Mouse (Mus musculus) midbrain, embryonic 16.5 days (tissue): Measurements from ENCODE around the gene P2rx4. TPM values are rescaled to one million over a fixed set of nuclear protein-coding genes. Genes with fewer than 3 reads are reported as not detected.

Experiments
- ATAC-seq: fragments of 200-750 bp; cut with Nextera tagmentation; 2 replicates; pipeline ENCODE4 v1.8.0; 2017; ENCODE audit warnings: moderate TSS enrichment
- H3K27ac ChIP-seq: fragments of 300-500 bp; sonication (generic); 2 replicates; pipeline ENCODE4 v1.5.1; 2014; ENCODE audit warnings: mild to moderate bottlenecking, low read length, mixed read lengths
- H3K27me3 ChIP-seq: fragments of 300-500 bp; sonication (generic); 2 replicates; pipeline ENCODE4 v1.6.1; 2014; ENCODE audit warnings: low read depth, low read length, mixed read lengths; ENCODE audit not compliant: control insufficient read depth, insufficient read depth
- H3K36me3 ChIP-seq: fragments of 300-500 bp; sonication (generic); 2 replicates; pipeline ENCODE4 v1.6.1; 2014; ENCODE audit warnings: mild to moderate bottlenecking, low read length, moderate library complexity, mixed read lengths; ENCODE audit not compliant: control insufficient read depth, insufficient read depth
- H3K4me1 ChIP-seq: fragments of 300-500 bp; sonication (generic); 2 replicates; pipeline ENCODE4 v1.6.1; 2014; ENCODE audit warnings: mild to moderate bottlenecking, low read length, mixed read lengths; ENCODE audit not compliant: control insufficient read depth, insufficient read depth
- H3K4me2 ChIP-seq: fragments of 300-500 bp; sonication (generic); 2 replicates; pipeline ENCODE4 v1.6.1; 2014; ENCODE audit warnings: mild to moderate bottlenecking, low read length, mixed read lengths
- H3K4me3 ChIP-seq: fragments of 300-500 bp; sonication (generic); 2 replicates; pipeline ENCODE4 v1.5.1; 2014; ENCODE audit warnings: low read depth, mild to moderate bottlenecking, low read length, moderate library complexity, mixed read lengths
- H3K9ac ChIP-seq: fragments of 300-500 bp; sonication (generic); 2 replicates; pipeline ENCODE4 v1.6.1; 2014; ENCODE audit warnings: low read depth, low read length, mixed read lengths
- H3K9me3 ChIP-seq: fragments of 300-500 bp; sonication (generic); replicated peaks from 2 replicates; pipeline ENCODE4 v1.6.1; 2014; ENCODE audit warnings: mild to moderate bottlenecking, low read length, mixed read lengths; ENCODE audit not compliant: control insufficient read depth, poor library complexity, severe bottlenecking
- WGBS: fragments of 180-500 bp; shearing (Covaris S2); extraction: QIAGEN DNeasy Blood & Tissue Kit; methylation state at CpG from one replicate; pipeline ENCODE4 v1.1.7; 2014; 5-methylcytosine and 5-hydroxymethylcytosine counted together
- polyA plus RNA-seq: library from polyadenylated mRNA; unstranded; fragments of >200 nt; fragmentation: Nextera tagmentation; extraction: Ambion mirVana; gene quantifications from 2 replicates; pipeline ENCODE4 v1.2.1, GENCODE M21; 2015

Gene P2rx4
- polyA plus RNA-seq, 1 experiment from 2014 or later: 15.3 TPM

DNA sequence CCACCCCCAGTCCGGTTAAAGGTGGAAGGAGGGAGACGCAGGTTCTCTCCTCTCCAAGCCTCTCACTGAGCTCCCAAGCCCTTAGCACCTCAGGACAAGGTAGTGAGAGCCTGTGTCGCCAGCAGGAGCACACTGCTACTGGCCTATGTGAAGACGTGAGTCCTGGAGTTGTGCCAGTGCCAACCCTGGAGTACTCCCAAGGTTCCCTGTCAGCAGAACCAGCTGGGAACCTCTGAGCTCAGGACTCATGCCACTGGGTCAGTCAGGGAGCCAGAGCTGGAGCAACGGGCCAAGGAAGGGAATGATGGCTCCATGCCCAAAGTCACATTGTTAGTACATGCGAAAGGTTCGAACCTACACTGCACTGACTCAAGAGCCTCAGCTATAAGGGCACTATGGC lies 49.3 kb downstream of the P2rx4 start:
- no peak overlapping the region for H3K4me3 ChIP-seq
- H3K4me2 ChIP-seq: no peak overlapping the region
- peaks cover 26% of the 10 kb centered on the region for H3K36me3 ChIP-seq
- no peaks in the 10 kb centered on the region for H3K9me3 ChIP-seq
- no peak overlapping the region for H3K27ac ChIP-seq
- no peak overlapping the region for H3K9ac ChIP-seq
- no peak for ATAC-seq
- no peaks in the 10 kb centered on the region for H3K4me1 ChIP-seq
- no peaks in the 10 kb centered on the region for H3K27me3 ChIP-seq
- WGBS: 85% methylated on average over 7 of the region's 7 CpGs

DNA sequence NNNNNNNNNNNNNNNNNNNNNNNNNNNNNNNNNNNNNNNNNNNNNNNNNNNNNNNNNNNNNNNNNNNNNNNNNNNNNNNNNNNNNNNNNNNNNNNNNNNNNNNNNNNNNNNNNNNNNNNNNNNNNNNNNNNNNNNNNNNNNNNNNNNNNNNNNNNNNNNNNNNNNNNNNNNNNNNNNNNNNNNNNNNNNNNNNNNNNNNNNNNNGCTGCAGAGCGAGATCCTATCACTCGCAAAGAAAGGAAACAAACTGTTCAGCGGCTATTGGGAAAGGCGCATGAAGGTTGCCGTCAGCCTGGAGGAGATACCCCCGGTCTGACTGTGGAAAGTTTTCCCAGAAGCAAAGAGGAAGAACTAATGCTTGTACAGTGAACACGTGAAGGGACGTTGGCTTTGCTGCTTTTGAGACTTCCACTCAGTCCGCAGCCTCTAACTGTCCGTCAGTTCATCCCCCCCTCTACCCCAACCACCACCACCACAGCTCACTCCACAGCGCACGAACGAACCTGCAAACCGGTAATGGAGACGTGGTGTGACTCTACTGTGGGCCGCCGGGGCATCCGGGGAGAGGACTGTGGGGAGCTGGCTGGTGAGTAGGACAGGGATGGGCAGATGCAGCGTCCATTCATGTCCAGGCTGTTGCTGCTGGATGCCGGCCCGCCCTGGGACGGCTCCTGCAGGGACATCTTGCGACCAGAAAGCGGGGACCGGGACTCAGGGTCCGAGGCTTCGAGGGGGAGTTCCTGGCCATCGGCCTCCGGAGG lies 56.1 kb downstream of the P2rx4 start:
- Histone ChIP-seq H3K9me3 (no peaks in the 10 kb centered on the region), H3K4me3 (no peak overlapping the region), H3K4me2 (no peak overlapping the region), H3K27me3 (no peaks in the 10 kb centered on the region), H3K4me1 (no peaks in the 10 kb centered on the region), H3K27ac (no peak overlapping the region), H3K36me3 (peaks cover 2% of the 10 kb centered on the region; the same call in 1 of the 2 replicates), H3K9ac (no peak overlapping the region)
- 85% methylated on average over 29 of the region's 29 CpGs for WGBS
- no peak for ATAC-seq

DNA sequence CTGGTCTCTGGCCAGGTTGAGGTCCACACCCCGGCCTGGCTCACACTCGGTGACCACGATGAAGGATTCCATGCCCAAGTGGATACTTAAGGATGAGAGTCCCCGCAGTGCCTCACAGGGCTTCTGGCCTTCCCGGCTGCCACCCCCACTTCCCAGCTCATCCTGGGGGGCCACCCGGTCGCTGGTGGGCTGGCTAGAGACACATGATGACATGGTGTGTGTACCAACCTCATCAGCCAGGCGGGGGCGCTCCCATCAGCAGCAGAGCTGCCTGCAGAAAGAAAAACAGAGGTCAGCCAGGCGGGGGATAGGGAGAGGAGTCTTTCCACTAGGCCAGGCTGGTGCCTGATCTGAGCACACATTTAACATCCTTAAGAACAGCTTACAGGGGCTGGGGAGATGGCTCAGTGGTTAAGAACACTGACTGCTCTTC lies 56.7 kb downstream of the P2rx4 start:
- no peak overlapping the region for H3K4me3 ChIP-seq
- ATAC-seq: no peak
- H3K4me2 ChIP-seq: no peak overlapping the region
- no peaks in the 10 kb centered on the region for H3K9me3 ChIP-seq
- WGBS: 66% methylated on average over 10 of the region's 10 CpGs
- no peak overlapping the region for H3K9ac ChIP-seq
- H3K36me3 ChIP-seq: peaks cover 2% of the 10 kb centered on the region; the same call in 1 of the 2 replicates
- no peaks in the 10 kb centered on the region for H3K4me1 ChIP-seq
- H3K27me3 ChIP-seq: no peaks in the 10 kb centered on the region
- no peak overlapping the region for H3K27ac ChIP-seq

DNA sequence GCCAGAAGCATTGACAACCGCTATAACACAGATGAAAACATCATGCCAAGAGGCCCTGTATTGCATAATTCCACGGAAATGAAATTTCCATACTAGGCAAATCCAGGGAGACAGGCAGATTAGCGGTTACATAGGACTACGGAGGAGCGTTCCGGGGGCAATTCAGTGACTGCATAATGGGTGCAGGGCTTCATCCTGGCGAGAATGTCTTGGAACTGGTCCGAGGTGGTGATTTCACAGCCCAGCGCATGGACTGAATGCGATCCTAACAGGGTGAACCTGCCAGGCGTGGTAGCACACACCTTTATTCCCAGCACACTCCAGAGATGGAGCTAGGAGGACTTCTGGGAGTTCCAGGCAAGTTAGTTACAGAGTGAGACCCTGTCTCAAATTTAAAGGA lies 59.9 kb downstream of the P2rx4 start:
- Histone ChIP-seq H3K4me1 (no peaks in the 10 kb centered on the region), H3K9me3 (no peaks in the 10 kb centered on the region), H3K27ac (no peak overlapping the region), H3K4me2 (no peak overlapping the region), H3K4me3 (no peak overlapping the region), H3K27me3 (no peaks in the 10 kb centered on the region), H3K36me3 (peaks cover 2% of the 10 kb centered on the region; the same call in 1 of the 2 replicates), H3K9ac (no peak overlapping the region)
- ATAC-seq: no peak
- WGBS: 86% methylated on average over 11 of the region's 11 CpGs

DNA sequence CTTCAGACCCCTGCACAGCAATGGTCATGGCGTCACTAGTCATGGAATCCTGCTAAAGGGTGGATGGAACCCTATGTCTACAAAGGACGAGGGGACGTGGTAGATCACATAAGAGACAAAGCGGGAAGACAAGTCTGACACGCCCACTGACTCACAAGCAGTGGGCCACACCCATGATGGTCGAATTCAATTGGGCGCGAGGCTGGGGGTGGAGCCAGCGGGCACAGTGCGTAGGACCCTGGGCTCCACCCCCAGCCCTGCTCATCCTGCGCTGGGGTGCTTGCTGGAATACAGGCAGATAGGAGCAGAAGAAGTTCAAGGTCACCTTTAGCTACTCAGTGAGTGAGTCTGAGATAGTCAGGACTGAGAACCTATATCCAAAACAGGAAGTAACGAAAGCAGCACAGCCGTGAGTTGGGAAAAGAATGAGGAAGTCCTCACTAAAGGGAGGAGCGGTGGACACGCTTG lies 61.8 kb downstream of the P2rx4 start:
- WGBS: 84% methylated on average over 15 of the region's 15 CpGs
- H3K27me3 ChIP-seq: no peaks in the 10 kb centered on the region
- H3K9ac ChIP-seq: no peak overlapping the region
- no peak overlapping the region for H3K4me3 ChIP-seq
- no peak for ATAC-seq
- no peak overlapping the region for H3K27ac ChIP-seq
- no peaks in the 10 kb centered on the region for H3K4me1 ChIP-seq
- H3K9me3 ChIP-seq: no peaks in the 10 kb centered on the region
- H3K36me3 ChIP-seq: peaks cover under 1% of the 10 kb centered on the region; the same call in 1 of the 2 replicates
- no peak overlapping the region for H3K4me2 ChIP-seq

DNA sequence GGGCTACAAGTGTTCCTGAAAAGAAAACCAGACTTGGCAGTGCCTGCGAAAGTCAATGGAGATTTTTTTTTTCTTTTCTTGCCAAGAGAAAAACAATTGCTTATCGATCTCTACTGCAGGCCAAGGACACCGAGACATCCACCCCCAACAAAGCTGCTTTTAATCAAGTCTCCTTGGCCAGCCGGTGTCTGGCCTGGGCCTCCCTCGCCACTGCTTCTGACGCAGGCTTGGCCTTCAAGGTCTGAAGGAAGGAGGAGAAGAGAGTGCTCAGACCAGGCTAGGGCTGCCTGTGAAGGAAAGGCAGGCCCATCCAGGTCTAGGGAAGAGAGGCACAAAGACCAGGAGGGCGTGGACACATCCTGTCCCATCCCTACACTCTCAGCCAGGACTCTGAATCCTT lies 63.0 kb downstream of the P2rx4 start:
- Histone ChIP-seq H3K27ac (no peak overlapping the region; the same call in 1 of the 2 replicates), H3K36me3 (no peaks in the 10 kb centered on the region), H3K9me3 (no peaks in the 10 kb centered on the region), H3K4me2 (no peak overlapping the region), H3K9ac (no peak overlapping the region; the same call in 1 of the 2 replicates), H3K4me1 (no peaks in the 10 kb centered on the region), H3K27me3 (no peaks in the 10 kb centered on the region), H3K4me3 (no peak overlapping the region)
- 79% methylated on average over 7 of the region's 7 CpGs for WGBS
- ATAC-seq: no peak

DNA sequence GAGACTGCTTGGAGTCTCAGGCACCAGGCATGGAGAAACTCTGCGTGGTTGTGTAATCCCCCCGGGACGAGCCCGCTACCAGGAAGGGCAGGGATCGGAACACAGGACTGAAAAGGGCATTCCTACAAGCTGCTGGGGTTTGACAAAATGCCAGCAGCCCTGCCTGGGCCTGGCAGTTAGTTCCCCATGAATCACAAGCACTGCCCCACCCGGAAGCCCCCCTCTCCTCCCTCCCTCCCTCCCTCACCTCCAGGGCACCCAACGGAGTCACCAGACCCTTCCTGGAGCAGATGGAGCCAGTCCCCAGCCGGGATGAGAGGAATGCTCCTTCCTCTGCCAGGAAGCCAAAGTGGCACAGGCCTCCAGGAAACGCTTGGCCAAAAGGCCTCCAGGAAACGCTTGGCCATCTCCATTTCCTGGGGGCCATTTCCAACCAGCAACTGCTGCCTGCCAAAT lies 63.5 kb downstream of the P2rx4 start:
- H3K4me2 ChIP-seq: no peak overlapping the region
- no peaks in the 10 kb centered on the region for H3K4me1 ChIP-seq
- WGBS: 83% methylated on average over 10 of the region's 10 CpGs
- no peaks in the 10 kb centered on the region for H3K27me3 ChIP-seq
- no peak overlapping the region for H3K9ac ChIP-seq
- no peaks in the 10 kb centered on the region for H3K36me3 ChIP-seq
- H3K9me3 ChIP-seq: no peaks in the 10 kb centered on the region
- ATAC-seq: no peak
- no peak overlapping the region; the same call in 1 of the 2 replicates for H3K27ac ChIP-seq
- no peak overlapping the region for H3K4me3 ChIP-seq

DNA sequence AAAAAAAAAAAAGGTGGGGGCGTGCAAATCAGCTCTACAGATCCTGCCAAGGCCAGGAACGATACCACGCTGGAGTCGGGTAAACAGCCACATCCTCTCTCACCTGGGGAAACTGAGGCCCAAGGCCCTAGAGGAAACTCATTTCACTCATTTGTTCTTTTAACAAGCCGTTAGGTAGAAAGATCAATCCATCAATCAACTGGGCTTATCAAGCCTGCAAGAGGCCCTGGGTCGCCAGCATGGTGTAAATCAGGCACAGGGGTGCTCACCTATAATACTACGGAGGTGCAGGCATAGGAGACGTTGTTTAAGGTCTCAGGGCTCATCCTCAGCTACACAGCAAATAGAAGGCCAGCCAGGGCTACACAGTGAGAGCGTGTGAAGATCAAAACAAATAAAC lies 64.1 kb downstream of the P2rx4 start:
- Histone ChIP-seq H3K4me2 (no peak overlapping the region), H3K4me1 (no peaks in the 10 kb centered on the region), H3K4me3 (no peak overlapping the region), H3K27me3 (no peaks in the 10 kb centered on the region), H3K27ac (no peak overlapping the region), H3K9ac (no peak overlapping the region), H3K36me3 (no peaks in the 10 kb centered on the region), H3K9me3 (no peaks in the 10 kb centered on the region)
- ATAC-seq: no peak
- 93% methylated on average over 9 of the region's 9 CpGs for WGBS

DNA sequence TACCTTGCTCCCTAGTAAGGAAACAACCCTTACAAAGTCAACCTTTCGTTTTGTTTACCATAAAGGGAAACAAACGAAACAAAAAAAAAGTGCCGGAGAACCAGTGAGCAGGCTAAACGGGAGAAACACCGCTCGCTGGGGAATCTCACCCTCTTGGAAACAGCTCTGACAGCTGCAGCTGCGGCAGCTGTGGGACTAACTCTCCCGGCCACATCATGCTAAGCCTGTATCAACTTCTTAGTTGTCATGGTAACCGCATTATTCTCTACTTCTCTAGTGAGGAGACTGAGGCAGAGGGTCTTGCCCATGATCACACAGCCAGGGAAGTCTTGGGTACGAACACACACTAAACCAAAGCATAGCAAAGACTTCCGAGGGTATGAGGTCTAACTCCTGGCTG lies 66.4 kb downstream of the P2rx4 start:
- no peaks in the 10 kb centered on the region for H3K36me3 ChIP-seq
- ATAC-seq: no peak
- H3K9me3 ChIP-seq: no peaks in the 10 kb centered on the region
- WGBS: 58% methylated on average over 11 of the region's 11 CpGs
- no peak overlapping the region for H3K4me2 ChIP-seq
- H3K9ac ChIP-seq: no peak overlapping the region
- H3K27me3 ChIP-seq: no peaks in the 10 kb centered on the region
- H3K4me1 ChIP-seq: 0 out of 2 replicates have a peak, but pooled peaks cover 7% of the 10 kb centered on the region
- H3K4me3 ChIP-seq: no peak overlapping the region
- no peak overlapping the region for H3K27ac ChIP-seq
